Mouse (Mus musculus) heart, postnatal 0 days (tissue): ENCODE measurements around the gene Frat2. TPM values are rescaled to one million over a fixed set of nuclear protein-coding genes. Genes with fewer than 3 reads are reported as not detected.

Experiments
- ATAC-seq: fragments of 200-750 bp; cut with Nextera tagmentation; 2 replicates; pipeline ENCODE4 v1.8.0; 2017; ENCODE audit warnings: low read depth, moderate number of reproducible peaks, moderate library complexity; ENCODE audit not compliant: insufficient read depth
- DNase-seq: peaks from one replicate; pipeline ENCODE4 v3.0.0-alpha.2; 2016; ENCODE audit warnings: low spot score
- H3K27ac ChIP-seq: fragments of 300-500 bp; sonication (generic); 2 replicates; pipeline ENCODE4 v1.5.1; 2014; ENCODE audit warnings: low read depth, mild to moderate bottlenecking
- H3K27me3 ChIP-seq: fragments of 300-500 bp; sonication (generic); 2 replicates; pipeline ENCODE4 v1.6.1; 2014; ENCODE audit warnings: low read length, mixed read lengths; ENCODE audit not compliant: control insufficient read depth, insufficient read depth
- H3K36me3 ChIP-seq: fragments of 300-500 bp; sonication (generic); replicated peaks from 2 replicates; pipeline ENCODE4 v1.6.1; 2014; ENCODE audit warnings: low read length, mixed read lengths; ENCODE audit not compliant: control insufficient read depth, insufficient read depth
- H3K4me1 ChIP-seq: fragments of 300-500 bp; sonication (generic); 2 replicates; pipeline ENCODE4 v1.6.1; 2014; ENCODE audit warnings: antibody characterized with exemption; ENCODE audit not compliant: control insufficient read depth, insufficient read depth
- H3K4me2 ChIP-seq: fragments of 300-500 bp; sonication (generic); 2 replicates; pipeline ENCODE4 v1.6.1; 2014; ENCODE audit warnings: low read depth, mild to moderate bottlenecking, low read length, moderate library complexity
- H3K4me3 ChIP-seq: fragments of 300-500 bp; sonication (generic); 2 replicates; pipeline ENCODE4 v1.5.1; 2014; ENCODE audit warnings: low read depth, low read length
- H3K9ac ChIP-seq: fragments of 300-500 bp; sonication (generic); replicated peaks from 2 replicates; pipeline ENCODE4 v1.6.1; 2014; ENCODE audit warnings: low read depth, low read length, mixed read lengths
- H3K9me3 ChIP-seq: fragments of 300-500 bp; sonication (generic); replicated peaks from 2 replicates; pipeline ENCODE4 v1.6.1; 2016; ENCODE audit warnings: low read length; ENCODE audit not compliant: control insufficient read depth
- CTCF ChIP-seq: IDR thresholded peaks from 2 replicates; pipeline ENCODE4 v1.5.1; 2016; ENCODE audit warnings: antibody characterized with exemption, control low read depth, low read depth
- EP300 ChIP-seq: IDR thresholded peaks from 2 replicates; pipeline ENCODE4 v1.6.1; 2016; ENCODE audit warnings: antibody characterized with exemption, low read depth
- WGBS: fragments of 180-500 bp; shearing (Covaris S2); extraction: QIAGEN DNeasy Blood & Tissue Kit; methylation state at CpG from one replicate; pipeline ENCODE4 v1.1.7; 2014; 5-methylcytosine and 5-hydroxymethylcytosine counted together
- polyA plus RNA-seq: library from polyadenylated mRNA; unstranded; fragments of >200 nt; fragmentation: Nextera tagmentation; extraction: Ambion mirVana; gene quantifications from 2 replicates; pipeline ENCODE4 v1.2.1, GENCODE M21; 2015
- total RNA-seq: library from RNA; depleted of rRNA; stranded (reverse); fragments of >200 nt; gene quantifications from 2 replicates; pipeline ENCODE4 v1.2.3, GENCODE M21; 2014; ENCODE audit warnings: low replicate concordance

Frat2 gene
- total and polyA plus RNA-seq, 2 experiments from 2014 or later = 1.4 to 5.6 TPM

- DNase-seq = no peak
- H3K4me1 ChIP-seq = peaks cover 14% of the 10 kb centered on the region; the same call in 1 of the 2 replicates
- H3K4me2 ChIP-seq = no peak overlapping the region
- TF ChIP-seq CTCF = no peak
- no peak for TF ChIP-seq EP300
- no peaks in the 10 kb centered on the region for H3K27me3 ChIP-seq
- no peak overlapping the region for H3K27ac ChIP-seq
- ATAC-seq = no peak
- H3K9me3 ChIP-seq = no peaks in the 10 kb centered on the region
- H3K9ac ChIP-seq = no peak overlapping the region
- H3K4me3 ChIP-seq = no peak overlapping the region
- WGBS = 75% methylated on average over 4 of the region's 4 CpGs
- H3K36me3 ChIP-seq = no peaks in the 10 kb centered on the region
Observed at GRCm38 (mm10) chr19:41842706-41843105, 5.2 kb downstream of the Frat2 start.

- Histone ChIP-seq H3K36me3 (no peaks in the 10 kb centered on the region), H3K4me3 (no peak overlapping the region), H3K9me3 (no peaks in the 10 kb centered on the region), H3K4me2 (no peak overlapping the region), H3K27ac (no peak overlapping the region), H3K9ac (no peak overlapping the region), H3K4me1 (peaks cover 19% of the 10 kb centered on the region; the same call in 1 of the 2 replicates), H3K27me3 (no peaks in the 10 kb centered on the region)
- ATAC-seq (no peak), DNase-seq (no peak)
- 85% methylated on average over 4 of the region's 4 CpGs for WGBS
- no peak for TF ChIP-seq CTCF
- no peak for TF ChIP-seq EP300
Observed at GRCm38 (mm10) chr19:41842196-41842595, 5.7 kb downstream of the Frat2 start.

GRCm38 (mm10) chr19:41841105-41841750, 6.7 kb downstream of the Frat2 start:
- Histone ChIP-seq H3K4me2 (no peak overlapping the region), H3K9ac (no peak overlapping the region), H3K9me3 (no peaks in the 10 kb centered on the region), H3K4me3 (no peak overlapping the region), H3K36me3 (no peaks in the 10 kb centered on the region), H3K27me3 (no peaks in the 10 kb centered on the region), H3K27ac (no peak overlapping the region), H3K4me1 (peaks cover 18% of the 10 kb centered on the region; the same call in 1 of the 2 replicates)
- ATAC-seq = no peak
- TF ChIP-seq EP300 = no peak
- no peak for TF ChIP-seq CTCF
- WGBS = 31% methylated on average over 7 of the region's 7 CpGs
- no peak for DNase-seq

GRCm38 (mm10) chr19:41839685-41840084, 8.2 kb downstream of the Frat2 start:
- H3K4me1 ChIP-seq = peaks cover 23% of the 10 kb centered on the region; the same call in 1 of the 2 replicates
- no peaks in the 10 kb centered on the region for H3K9me3 ChIP-seq
- ATAC-seq (no peak), DNase-seq (no peak)
- 95% methylated on average over 3 of the region's 3 CpGs for WGBS
- TF ChIP-seq EP300 = no peak
- H3K4me2 ChIP-seq = no peak overlapping the region
- no peaks in the 10 kb centered on the region for H3K36me3 ChIP-seq
- no peak overlapping the region for H3K9ac ChIP-seq
- no peak overlapping the region for H3K27ac ChIP-seq
- no peaks in the 10 kb centered on the region for H3K27me3 ChIP-seq
- H3K4me3 ChIP-seq = no peak overlapping the region

GRCm38 (mm10) chr19:41838808-41839207, 9.1 kb downstream of the Frat2 start:
- H3K9ac ChIP-seq = no peak overlapping the region
- no peak overlapping the region for H3K4me3 ChIP-seq
- H3K9me3 ChIP-seq = no peaks in the 10 kb centered on the region
- no peaks in the 10 kb centered on the region for H3K27me3 ChIP-seq
- ATAC-seq (no peak), DNase-seq (no peak)
- no peak overlapping the region for H3K4me2 ChIP-seq
- no peaks in the 10 kb centered on the region for H3K36me3 ChIP-seq
- H3K4me1 ChIP-seq = peaks cover 23% of the 10 kb centered on the region; the same call in 1 of the 2 replicates
- 53% methylated on average over 6 of the region's 6 CpGs for whole genome bisulfite sequencing
- H3K27ac ChIP-seq = no peak overlapping the region
- no peak for TF ChIP-seq EP300
- no peak for TF ChIP-seq CTCF

- no peak for DNase-seq
- TF ChIP-seq CTCF = no peak
- no peak for TF ChIP-seq EP300
- 19% methylated on average over 4 of the region's 4 CpGs for WGBS
- Histone ChIP-seq H3K27me3 (peaks cover 3% of the 10 kb centered on the region; the same call in 1 of the 2 replicates), H3K4me2 (no peak overlapping the region), H3K27ac (no peak overlapping the region), H3K4me1 (peaks cover 23% of the 10 kb centered on the region; the same call in 1 of the 2 replicates), H3K9me3 (no peaks in the 10 kb centered on the region), H3K4me3 (no peak overlapping the region), H3K9ac (no peak overlapping the region), H3K36me3 (no peaks in the 10 kb centered on the region)
- peak; percentile 19; the same call in 1 of the 2 replicates for ATAC-seq
Observed at GRCm38 (mm10) chr19:41837917-41838261, 10.0 kb downstream of the Frat2 start.
